Mouse (Mus musculus): Measurements from ENCODE around the gene Rdm1.
"Not testable (repeated sequence)": the region's sequence is repeated elsewhere in the genome, so short reads cannot be mapped to it uniquely, and the experiment has no call there.

The Rdm1 gene

DNA sequence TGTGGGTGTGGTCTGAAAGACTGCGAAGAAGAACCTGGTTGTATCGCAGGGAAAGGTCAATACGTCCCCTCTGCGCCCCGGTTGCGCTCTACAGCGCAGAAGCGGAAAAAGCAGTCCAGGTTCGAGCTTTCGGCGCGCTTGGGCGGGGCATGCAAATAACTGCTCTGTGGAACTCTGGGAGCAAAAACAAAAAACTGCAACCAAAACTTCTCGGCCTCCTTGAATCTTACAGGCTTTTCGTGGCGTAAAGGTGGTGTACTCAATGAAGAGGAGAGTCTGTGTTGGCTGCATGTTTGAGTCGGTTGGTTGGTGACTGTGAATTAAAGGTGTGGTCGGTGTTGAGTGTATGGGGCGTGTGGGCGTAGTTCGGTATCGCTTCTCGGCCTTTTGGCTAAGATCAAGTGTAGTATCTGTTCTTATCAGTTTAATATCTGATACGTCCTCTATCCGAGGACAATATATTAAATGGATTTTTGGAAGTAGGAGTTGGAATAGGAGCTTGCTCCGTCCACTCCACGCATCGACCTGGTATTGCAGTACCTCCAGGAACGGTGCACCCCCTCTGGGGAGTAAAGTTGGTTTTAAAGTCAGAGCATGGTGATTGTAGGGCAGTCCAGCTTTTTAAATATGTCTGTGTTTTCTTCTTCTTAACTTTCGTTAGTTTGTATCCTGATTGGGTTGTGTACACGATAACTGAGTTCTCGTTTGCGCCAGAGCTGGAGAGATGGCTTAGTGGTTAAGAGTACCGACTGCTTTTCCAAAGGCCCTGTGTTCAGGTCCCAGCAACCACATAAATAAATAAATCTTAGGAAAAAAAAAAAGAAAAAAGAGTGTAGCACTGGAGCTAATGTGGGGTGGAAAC lies at the start of gene Rdm1:
TSS of gene Rdm1 (plus strand) at position 201 of the 862 bp plus-strand sequence.
- peak; percentile 90 for DNase-seq

DNA sequence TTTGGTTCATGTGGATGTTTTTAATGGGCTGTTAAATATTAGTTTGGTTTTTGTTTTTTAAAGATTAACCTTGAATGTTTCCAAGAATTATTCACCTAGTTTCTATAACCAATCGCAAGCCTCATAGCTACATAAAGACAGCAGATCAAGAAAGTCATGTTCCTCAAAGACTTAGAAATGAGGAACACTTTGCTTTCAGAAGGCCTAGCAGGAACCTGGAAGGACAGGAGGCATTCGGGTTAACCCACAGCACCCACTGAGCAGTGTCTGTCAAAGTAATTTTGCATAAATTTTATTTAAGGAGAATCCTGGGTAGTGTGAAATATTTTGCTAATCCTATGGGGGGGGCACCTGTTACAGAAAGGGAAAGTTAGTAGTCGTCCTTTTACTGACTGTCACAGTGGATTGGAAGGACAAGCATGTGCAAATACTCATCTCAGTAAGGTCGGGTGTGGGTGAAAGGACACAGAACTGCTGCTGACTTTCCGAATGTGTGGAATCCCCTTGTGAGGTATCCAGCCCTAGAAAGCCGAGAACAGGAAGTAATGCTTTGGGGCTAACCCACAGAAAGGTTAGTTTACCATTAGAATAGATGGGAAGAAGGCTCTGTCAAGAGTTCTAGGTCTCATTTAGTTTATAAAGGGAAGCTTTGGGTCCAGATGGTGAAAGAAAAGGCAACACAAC lies 45.8 kb upstream of the Rdm1 start:
- no peak for DNase-seq

DNA sequence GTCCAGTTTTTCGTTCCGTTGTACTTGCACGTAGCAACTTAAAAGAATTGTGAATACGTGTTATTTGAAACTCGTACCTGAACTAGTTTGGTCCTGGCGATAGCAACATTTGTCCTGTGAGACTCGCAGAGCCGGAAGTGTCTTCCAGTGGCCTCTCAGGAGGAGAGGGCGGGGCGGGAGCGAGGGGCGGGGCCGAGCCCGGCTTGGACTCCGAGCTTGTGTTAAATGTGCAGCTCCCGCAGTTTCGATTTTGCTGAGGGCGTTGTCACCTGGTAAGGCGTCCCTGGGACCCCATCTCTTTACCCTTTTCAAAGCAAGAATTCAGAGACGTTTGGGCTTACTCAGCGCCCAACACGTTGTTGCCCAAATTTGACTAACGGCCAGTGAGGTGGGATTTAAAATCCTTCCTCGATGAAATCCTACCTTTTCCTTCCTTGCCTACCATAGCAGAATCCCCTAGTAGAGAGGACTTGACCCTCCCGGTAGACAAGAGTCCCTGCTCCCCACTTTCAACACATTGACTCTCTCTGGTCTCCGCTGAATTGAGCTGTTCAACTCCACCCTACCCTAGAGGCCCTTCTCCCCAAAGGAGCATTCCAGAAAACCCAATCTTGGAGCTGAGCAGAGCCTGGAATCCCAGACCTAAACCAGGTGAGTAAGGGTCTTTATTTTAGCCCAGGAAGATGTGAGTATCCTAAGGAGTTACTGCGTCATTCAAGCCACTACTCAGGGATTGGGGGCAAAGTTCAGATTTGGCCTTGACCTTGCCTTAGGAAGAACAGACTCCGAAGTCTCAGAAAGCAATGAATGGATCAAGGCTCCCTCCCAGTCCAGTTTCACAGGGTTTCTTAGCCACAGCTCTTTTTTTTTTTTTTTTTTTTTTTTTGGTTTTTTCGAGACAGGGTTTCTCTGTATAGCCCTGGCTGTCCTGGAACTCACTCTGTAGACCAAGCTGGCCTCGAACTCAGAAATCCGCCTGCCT lies 44.6 kb upstream of the Rdm1 start, which contains the start of gene Tmem106a:
TSS of gene Tmem106a (plus strand) at position 189 of the 982 bp plus-strand sequence.
- peak; percentile 87 for DNase-seq

DNA sequence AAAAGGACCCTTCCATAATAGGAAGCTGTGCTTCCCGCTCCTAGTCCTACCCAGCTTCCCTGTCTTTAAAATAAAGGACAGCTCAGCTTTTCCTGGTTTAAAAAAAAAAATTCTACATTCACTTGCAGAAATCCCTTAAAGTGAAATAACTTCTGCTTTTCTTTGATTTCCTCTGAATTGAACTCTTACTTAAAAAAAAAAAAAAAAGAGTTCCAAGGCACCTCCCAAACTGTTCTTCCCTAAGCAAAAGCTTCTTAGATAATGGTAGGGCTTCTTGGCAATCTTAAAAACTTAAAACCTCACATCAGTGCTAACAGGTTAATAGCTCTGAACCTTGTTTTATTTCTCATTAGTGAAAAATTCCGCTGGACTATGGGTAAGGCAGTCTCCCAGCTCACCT lies 43.8 kb upstream of the Rdm1 start:
- no peak for DNase-seq

DNA sequence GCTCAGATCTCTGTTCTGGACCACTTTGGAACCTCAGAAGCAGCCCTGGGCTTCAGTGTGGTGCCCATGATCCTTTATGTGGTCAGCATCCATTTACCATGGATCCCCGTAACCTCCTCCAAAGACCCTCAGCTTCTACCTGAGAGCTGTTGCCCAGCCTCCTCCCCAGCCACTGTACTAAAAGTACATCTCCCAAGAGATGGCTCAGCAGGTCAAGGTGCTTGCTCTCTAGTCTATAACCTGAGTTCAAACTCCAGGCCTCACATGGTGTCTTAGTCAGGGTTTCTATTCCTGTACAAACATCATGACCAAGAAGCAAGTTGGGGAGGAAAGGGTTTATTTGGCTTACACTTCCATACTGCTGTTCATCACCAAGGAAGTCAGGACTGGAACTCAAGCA lies 42.0 kb upstream of the Rdm1 start:
- peak; percentile 84 for DNase-seq

DNA sequence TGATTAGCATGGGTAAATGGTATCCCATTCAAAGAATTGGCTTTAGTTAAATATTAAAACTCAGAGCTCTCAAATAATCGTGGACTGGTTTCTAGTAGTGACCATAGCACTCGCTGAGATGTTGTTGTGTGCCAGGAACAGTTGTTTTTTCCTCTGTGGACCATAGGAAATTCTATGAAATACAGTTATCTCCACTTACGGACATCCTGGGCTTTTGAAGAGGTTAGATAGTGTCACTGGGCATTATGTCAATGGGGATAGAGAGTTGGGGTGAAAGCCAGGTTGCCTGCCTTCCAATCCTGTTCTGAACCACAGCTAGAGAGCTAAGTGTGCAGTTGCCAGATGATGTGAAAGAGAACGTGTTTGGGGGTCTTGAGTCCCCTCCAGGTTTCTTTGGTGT lies 41.2 kb upstream of the Rdm1 start:
- no peak for DNase-seq

DNA sequence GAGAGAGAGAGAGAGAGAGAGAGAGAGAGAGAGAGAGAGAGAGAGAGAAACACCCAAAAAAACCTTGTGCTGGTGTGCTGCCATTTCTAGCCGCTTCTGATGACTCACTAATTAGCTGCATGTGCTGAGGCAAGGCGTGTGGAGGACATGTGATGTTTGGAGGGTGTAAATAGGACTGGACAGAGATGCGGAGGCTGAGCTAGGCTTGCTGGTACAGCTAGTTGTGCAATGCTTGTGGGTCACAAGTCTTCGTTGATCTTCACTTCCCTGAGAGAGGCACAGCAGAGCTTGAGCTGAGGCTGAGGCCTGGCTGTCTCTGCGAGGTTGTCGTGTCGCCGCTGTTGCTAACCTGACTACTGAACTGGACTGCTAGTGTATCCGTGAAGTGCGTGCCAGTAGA lies 39.3 kb upstream of the Rdm1 start:
- DNase-seq: no peak

DNA sequence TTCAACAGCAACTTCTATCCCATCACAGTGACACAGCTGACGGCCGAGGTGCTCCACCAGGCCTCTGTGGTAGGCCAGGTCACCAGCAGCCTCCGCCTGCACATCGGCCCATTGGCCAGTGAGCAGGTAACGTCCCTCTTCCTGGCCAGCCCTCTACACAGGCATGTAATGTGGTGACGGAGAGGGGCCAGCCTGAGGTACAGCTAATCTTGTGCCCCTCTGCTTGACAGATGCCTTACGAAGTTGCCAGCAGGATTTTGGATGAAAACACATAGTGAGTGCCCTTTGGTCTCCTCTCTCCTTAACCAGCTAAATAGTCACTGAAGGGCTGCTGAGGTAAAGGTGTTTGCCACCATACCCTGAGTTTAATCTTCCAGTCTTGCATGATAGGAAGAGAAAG lies 38.1 kb upstream of the Rdm1 start:
- peak; percentile 51 for DNase-seq

DNA sequence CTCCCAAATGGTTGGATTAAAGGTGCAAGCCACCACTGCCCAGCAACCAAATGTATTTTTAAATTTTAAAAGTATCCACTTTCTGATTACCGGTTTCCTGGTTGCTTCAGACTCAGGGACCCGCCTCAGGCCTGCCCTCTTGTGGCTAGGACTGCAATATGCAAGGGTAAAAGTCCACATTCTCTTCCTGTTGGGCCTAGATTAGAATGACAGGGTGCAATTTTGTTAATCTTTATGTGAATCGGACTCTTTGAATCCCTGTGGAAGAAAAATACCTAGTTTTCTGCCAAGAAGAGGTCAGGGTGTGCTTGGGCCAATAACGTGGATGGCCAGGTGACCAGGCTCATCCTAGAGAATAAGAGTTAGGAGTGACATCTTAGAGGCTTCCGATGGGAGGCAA lies 37.6 kb upstream of the Rdm1 start:
- peak; percentile 93 for DNase-seq

DNA sequence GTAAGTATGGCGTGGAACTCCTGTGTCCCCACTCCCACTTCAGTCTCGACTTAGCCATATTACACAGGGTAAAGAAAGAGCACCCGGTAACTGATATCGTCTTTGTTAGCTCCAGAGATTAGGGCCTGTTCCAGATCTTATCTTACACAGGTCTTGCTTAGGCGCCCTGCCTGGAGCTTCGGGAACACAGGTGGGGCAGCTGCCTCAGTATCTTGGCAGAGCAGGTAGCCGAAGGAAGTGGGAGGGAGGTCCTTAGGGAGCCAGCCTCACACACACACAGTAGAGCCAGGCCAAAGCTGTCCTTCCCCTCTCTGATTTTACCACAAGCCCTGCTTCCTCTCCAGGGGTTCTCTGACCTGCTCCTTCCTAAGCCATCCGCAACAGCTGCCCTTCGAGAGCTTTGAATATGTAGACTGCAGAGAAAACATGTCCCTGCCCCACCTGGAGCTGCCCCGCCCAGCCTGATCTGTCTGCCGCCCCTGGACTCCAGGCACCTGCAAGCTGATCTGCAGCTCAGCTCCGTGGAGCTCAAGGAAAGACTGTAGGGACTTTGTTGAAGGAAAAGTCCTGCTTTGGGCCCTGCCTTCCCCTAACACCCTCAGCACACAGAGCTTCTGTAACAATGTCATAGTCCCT lies 36.9 kb upstream of the Rdm1 start:
- DNase-seq: no peak

DNA sequence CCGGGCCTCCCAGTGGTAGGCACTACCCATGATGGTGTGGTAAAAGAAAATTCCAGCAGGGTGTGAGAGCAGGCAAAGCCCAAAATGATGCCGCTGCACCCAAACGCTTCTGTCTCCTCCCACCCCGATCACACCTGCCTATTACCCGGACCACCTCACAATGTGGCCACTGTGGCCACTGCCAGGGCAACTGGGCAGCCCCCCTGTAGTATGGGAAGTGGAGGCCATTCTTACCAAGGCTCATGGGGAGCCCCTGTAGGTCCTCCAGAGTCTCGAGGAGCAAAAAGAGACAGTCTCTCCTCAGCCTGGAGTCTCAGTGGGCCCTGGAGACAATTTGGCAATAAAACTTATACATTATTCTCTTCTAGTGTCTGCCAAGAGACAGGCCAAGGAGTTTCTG lies 27.8 kb upstream of the Rdm1 start, which contains the start of gene Gm11634:
TSS of gene Gm11634 (minus strand) at position 101 of the 400 bp plus-strand sequence.
- no peak for DNase-seq

DNA sequence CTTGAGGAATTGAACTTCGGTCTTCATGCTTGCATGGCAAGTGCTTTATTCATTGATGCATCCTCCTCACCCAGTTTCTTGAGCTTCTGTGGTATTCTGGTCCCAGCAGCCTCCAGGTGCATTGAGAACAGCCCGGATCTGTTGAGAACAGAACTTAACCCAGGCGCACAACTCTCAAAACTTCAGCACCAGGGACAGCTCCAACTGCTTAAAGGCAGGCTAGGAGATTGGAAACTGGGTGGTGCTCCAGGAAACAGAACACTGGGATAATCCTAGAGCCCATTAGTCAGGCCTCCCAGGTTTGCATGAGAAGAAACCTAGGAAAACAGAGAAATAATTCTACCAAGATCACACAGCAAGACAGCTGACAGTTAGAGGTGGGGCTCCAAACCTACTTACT lies 24.5 kb upstream of the Rdm1 start:
- peak; percentile 72 for DNase-seq

DNA sequence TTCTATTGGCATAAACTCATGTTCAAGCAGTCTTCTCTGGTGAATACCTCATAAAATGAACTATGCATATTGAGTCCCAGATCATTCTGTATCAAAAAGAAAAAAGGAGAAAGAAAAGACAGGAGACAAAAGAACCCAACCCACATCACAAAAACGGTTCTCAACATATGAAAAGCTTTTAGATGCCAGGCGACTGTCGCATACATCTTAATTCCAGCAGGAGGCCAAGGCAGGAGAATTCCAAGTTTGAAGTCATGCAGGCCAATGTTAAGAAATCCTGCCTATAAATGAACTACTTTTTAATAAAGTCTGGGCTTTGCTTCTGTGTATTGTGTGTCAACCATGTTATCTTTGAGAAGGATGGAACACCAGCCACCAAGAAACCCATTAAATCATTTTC lies 22.9 kb upstream of the Rdm1 start:
- DNase-seq: no peak

DNA sequence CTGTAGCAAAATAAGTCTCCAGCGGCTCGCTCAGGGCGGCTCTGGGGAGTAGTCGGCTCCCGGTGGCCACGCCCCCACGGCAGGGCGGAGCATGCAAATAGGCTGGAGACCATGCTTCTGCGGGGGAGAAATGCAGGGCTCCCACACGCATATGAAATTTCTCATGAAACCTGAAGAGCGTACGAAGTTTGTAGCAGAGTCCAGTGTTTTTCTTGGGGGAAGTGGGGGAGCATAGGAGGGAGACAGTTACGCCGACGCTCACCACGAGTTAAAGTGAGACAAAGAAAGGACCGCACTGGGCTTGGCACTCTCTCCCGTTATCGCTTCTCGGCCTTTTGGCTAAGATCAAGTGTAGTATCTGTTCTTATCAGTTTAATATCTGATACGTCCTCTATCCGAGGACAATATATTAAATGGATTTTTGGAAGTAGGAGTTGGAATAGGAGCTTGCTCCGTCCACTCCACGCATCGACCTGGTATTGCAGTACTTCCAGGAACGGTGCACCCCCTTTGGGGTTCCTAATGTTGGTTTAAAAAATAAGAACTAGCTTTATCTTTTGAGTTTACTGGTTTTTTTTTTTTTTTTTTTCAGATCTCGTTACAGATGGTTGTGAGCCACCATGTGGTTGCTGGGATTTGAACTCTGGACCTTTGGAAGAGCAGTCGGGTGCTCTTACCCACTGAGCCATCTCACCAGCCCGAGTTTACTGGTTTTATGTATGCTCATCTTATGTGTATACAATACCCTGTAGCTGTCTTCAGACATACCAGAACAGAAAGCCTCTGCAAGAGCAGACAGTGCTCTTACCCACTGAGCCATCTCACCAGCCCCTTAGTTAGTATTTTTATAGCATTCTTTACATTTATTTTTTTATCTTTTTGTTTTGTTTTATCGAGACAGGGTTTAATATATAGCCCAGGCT lies 22.2 kb upstream of the Rdm1 start:
- peak; percentile 85 for DNase-seq

DNA sequence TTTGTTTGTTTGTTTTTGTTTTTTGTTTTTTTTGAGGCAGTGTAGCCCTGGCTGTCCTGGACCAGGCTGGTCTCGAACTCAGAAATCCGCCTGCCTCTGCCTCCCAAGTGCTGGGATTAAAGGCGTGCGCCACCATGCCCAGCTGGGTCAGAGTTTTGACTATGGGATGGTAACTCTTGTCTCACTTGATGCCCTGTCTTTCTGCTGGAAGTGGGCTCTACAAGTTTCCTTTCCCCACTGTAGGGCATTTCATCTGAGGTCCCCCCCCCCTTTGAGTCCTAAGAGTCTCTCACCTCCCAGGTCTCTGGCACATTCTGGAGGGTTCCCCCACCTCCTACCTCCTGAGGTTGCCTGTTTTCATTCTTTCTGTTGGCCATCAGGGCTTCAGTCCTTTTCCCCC lies 19.9 kb upstream of the Rdm1 start:
- not testable (repeated sequence) for DNase-seq

DNA sequence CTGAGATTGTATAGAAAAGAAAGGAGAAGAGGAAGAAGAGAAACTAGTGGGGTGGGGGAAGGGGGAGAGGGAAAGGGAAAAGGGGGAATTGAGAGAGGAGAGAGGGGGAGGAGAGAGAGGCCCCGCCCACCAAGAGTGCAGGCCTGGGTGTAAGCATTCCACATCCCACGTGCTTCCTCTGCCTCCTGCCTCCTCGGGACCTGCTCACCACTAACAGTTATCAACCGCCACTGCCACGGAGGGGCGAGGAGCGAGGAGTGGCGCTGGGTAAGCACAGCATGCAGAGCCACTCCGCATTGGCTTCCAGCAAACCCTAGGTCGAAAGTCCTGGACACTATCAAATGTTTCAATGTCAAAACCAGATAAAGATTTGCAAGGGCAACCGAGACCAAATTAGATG lies 16.6 kb upstream of the Rdm1 start:
- no peak for DNase-seq

DNA sequence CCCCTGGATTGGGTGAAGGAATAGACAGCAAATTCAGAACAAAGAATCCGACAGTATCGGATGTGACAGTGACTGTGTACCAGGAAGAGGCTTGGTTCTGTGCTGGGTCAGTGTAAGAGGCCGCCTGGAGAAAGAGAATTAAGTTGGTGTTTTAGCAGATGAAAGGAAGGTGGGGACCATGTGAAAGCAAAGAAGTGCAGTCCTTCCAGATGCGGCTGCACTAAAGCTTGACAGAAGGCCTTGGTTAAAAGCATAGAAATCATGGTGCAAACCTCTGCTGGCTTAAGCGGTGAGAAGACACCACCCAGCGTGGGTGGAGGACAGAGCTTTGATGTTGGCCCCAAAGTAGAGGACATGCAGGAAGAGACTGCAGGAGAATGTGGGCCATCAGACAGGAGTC lies 13.4 kb upstream of the Rdm1 start:
- no peak for DNase-seq

DNA sequence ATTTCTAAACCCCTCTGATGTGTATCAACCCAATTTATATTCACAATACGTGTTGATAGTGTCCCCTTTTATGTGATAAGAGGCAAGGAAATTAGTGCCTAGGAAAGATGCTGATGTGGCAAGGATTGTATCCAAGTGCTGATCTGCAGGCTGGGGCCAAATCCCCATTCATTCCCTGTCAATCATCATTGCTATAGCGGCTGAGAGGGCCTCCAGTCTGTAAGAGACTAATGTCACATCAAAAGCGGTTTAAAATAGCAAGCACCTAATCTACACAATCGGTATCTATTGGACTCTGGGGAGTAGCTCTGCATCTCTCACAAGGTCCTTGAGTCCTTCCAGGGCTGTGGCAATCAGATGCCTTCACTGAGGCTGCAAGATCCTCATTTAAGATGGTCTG lies 12.9 kb upstream of the Rdm1 start:
- no peak for DNase-seq

DNA sequence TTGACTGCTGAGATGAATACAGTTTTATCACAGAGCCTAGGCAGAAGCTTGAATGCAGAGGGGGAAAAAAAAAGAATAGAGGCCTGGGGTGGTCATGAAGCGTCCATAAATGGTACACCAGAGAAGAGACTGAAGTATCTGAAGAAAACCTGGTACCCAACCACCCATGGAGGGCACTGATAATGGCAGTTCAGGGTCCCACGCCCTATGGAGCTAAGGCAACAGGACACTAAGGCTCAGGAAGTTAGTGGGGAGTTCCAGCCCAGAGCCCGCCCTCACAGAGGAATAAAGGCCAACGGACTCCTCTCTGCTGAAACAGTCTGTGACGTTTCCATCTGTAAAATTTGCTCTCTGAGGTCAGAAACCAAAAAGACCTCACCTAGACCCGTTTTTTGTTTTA lies 11.6 kb upstream of the Rdm1 start:
- DNase-seq: no peak

DNA sequence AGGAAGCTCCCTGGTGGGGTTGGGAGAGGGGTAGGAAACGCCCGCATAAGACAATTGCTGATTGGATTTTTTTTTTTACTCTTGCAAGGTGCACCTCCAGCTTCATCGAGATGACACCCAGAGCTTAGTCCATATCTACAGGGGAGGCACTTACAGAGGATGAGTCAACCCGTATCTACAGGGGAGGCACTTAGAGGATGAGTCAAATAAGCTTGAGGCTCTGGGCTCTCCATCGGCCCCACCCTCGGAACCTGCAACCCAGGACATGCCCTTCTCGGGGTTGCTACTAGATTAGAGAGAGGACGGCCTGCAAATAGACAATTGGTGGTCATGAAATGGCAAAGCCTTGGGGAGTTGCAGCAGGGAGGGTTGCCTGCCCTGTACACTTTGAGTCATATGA lies 10.9 kb upstream of the Rdm1 start:
- no peak for DNase-seq

All from kidney, adult 9 months (tissue).